Mouse (Mus musculus): ENCODE data around the gene Klc1. TPM values are rescaled to one million over a fixed set of nuclear protein-coding genes. Genes with fewer than 3 reads are reported as not detected.

Gene Klc1
- polyA plus RNA-seq, 1 experiment = 66.3 TPM

GRCm38 (mm10) chr12:111816967-111817366, 58.3 kb downstream of the Klc1 start:
- no peaks in the 10 kb centered on the region for H3K27me3 ChIP-seq (replicated peaks)
- no peak for TF ChIP-seq GATA1 (IDR thresholded peaks at IDR 0.05; ENCODE audit: borderline replicate concordance, low read length)
- TF ChIP-seq FLI1 (IDR thresholded peaks at IDR 0.05; ENCODE audit: low read length) = no peak
- no peak overlapping the region for H3K4me3 ChIP-seq (replicated peaks)
- peaks cover 80% of the 10 kb centered on the region for H3K4me1 ChIP-seq
- peaks cover 40% of the 10 kb centered on the region for H3K36me3 ChIP-seq (replicated peaks; ENCODE audit: low read length)
- H3K9me3 ChIP-seq = no peaks in the 10 kb centered on the region

GRCm38 (mm10) chr12:111817991-111818390, 59.3 kb downstream of the Klc1 start:
- Histone ChIP-seq H3K36me3 (replicated peaks; ENCODE audit: low read length) (peaks cover 50% of the 10 kb centered on the region), H3K9me3 (no peaks in the 10 kb centered on the region), H3K4me1 (peaks cover 75% of the 10 kb centered on the region), H3K4me3 (replicated peaks) (no peak overlapping the region), H3K27me3 (replicated peaks) (no peaks in the 10 kb centered on the region)
- TF ChIP-seq GATA1 (IDR thresholded peaks at IDR 0.05; ENCODE audit: borderline replicate concordance, low read length) (no peak), FLI1 (IDR thresholded peaks at IDR 0.05; ENCODE audit: low read length) (no peak)

- peaks cover 69% of the 10 kb centered on the region for H3K36me3 ChIP-seq (replicated peaks; ENCODE audit: low read length)
- H3K4me3 ChIP-seq (replicated peaks) = peak overlapping the region; percentile 2
- TF ChIP-seq GATA1 (IDR thresholded peaks at IDR 0.05; ENCODE audit: borderline replicate concordance, low read length) (no peak), FLI1 (IDR thresholded peaks at IDR 0.05; ENCODE audit: low read length) (no peak)
- peaks cover 66% of the 10 kb centered on the region for H3K4me1 ChIP-seq
- no peaks in the 10 kb centered on the region for H3K27me3 ChIP-seq (replicated peaks)
- no peaks in the 10 kb centered on the region for H3K9me3 ChIP-seq
Observed at GRCm38 (mm10) chr12:111819936-111820335, 61.3 kb downstream of the Klc1 start.

GRCm38 (mm10) chr12:111820708-111821107, 62.1 kb downstream of the Klc1 start:
- Histone ChIP-seq H3K9me3 (no peaks in the 10 kb centered on the region), H3K4me1 (peaks cover 59% of the 10 kb centered on the region), H3K27me3 (replicated peaks) (no peaks in the 10 kb centered on the region), H3K4me3 (replicated peaks) (no peak overlapping the region), H3K36me3 (replicated peaks; ENCODE audit: low read length) (peaks cover 77% of the 10 kb centered on the region)
- TF ChIP-seq FLI1 (IDR thresholded peaks at IDR 0.05; ENCODE audit: low read length) (no peak), GATA1 (IDR thresholded peaks at IDR 0.05; ENCODE audit: borderline replicate concordance, low read length) (no peak)

GRCm38 (mm10) chr12:111821931-111822330, 63.3 kb downstream of the Klc1 start:
- TF ChIP-seq GATA1 (IDR thresholded peaks at IDR 0.05; ENCODE audit: borderline replicate concordance, low read length) (no peak), FLI1 (IDR thresholded peaks at IDR 0.05; ENCODE audit: low read length) (no peak)
- no peaks in the 10 kb centered on the region for H3K27me3 ChIP-seq (replicated peaks)
- H3K4me1 ChIP-seq = peaks cover 56% of the 10 kb centered on the region
- no peak overlapping the region for H3K4me3 ChIP-seq (replicated peaks)
- peaks cover 88% of the 10 kb centered on the region for H3K36me3 ChIP-seq (replicated peaks; ENCODE audit: low read length)
- no peaks in the 10 kb centered on the region for H3K9me3 ChIP-seq

- peaks cover 100% of the 10 kb centered on the region for H3K36me3 ChIP-seq (replicated peaks; ENCODE audit: low read length)
- TF ChIP-seq FLI1 (IDR thresholded peaks at IDR 0.05; ENCODE audit: low read length) (no peak), GATA1 (IDR thresholded peaks at IDR 0.05; ENCODE audit: borderline replicate concordance, low read length) (no peak)
Observed at GRCm38 (mm10) chr12:111827556-111827955, 68.9 kb downstream of the Klc1 start.

GRCm38 (mm10) chr12:111829447-111829846, 70.8 kb downstream of the Klc1 start:
- Histone ChIP-seq H3K4me3 (replicated peaks) (no peak overlapping the region), H3K9me3 (no peaks in the 10 kb centered on the region), H3K36me3 (replicated peaks; ENCODE audit: low read length) (peaks cover 100% of the 10 kb centered on the region), H3K27me3 (replicated peaks) (no peaks in the 10 kb centered on the region), H3K4me1 (peaks cover 21% of the 10 kb centered on the region)
- TF ChIP-seq GATA1 (IDR thresholded peaks at IDR 0.05; ENCODE audit: borderline replicate concordance, low read length) (no peak), FLI1 (IDR thresholded peaks at IDR 0.05; ENCODE audit: low read length) (no peak)

More at GRCm38 (mm10) chr12:111827556-111827955, 68.9 kb downstream of the Klc1 start:
- Histone ChIP-seq H3K27me3 (replicated peaks) (no peaks in the 10 kb centered on the region), H3K4me3 (replicated peaks) (no peak overlapping the region), H3K4me1 (peaks cover 21% of the 10 kb centered on the region), H3K9me3 (no peaks in the 10 kb centered on the region)

GRCm38 (mm10) chr12:111829954-111830353, 71.3 kb downstream of the Klc1 start:
- Histone ChIP-seq H3K27me3 (replicated peaks) (no peaks in the 10 kb centered on the region), H3K4me1 (peaks cover 21% of the 10 kb centered on the region), H3K36me3 (replicated peaks; ENCODE audit: low read length) (peaks cover 100% of the 10 kb centered on the region), H3K4me3 (replicated peaks) (no peak overlapping the region), H3K9me3 (no peaks in the 10 kb centered on the region)
- TF ChIP-seq GATA1 (IDR thresholded peaks at IDR 0.05; ENCODE audit: borderline replicate concordance, low read length) = no peak
- TF ChIP-seq FLI1 (IDR thresholded peaks at IDR 0.05; ENCODE audit: low read length) = no peak

- no peak overlapping the region for H3K4me3 ChIP-seq (replicated peaks)
- peaks cover 100% of the 10 kb centered on the region for H3K36me3 ChIP-seq (replicated peaks; ENCODE audit: low read length)
- H3K27me3 ChIP-seq (replicated peaks) = no peaks in the 10 kb centered on the region
- TF ChIP-seq GATA1 (IDR thresholded peaks at IDR 0.05; ENCODE audit: borderline replicate concordance, low read length) (no peak), FLI1 (IDR thresholded peaks at IDR 0.05; ENCODE audit: low read length) (no peak)
- H3K9me3 ChIP-seq = no peaks in the 10 kb centered on the region
- H3K4me1 ChIP-seq = peaks cover 21% of the 10 kb centered on the region
Observed at GRCm38 (mm10) chr12:111830375-111830774, 71.7 kb downstream of the Klc1 start.

- TF ChIP-seq FLI1 (IDR thresholded peaks at IDR 0.05; ENCODE audit: low read length) (no peak), GATA1 (IDR thresholded peaks at IDR 0.05; ENCODE audit: borderline replicate concordance, low read length) (no peak)
- Histone ChIP-seq H3K9me3 (no peaks in the 10 kb centered on the region), H3K27me3 (replicated peaks) (no peaks in the 10 kb centered on the region), H3K4me3 (replicated peaks) (no peak overlapping the region), H3K4me1 (peaks cover 5% of the 10 kb centered on the region; the same call in 1 of the 2 replicates), H3K36me3 (replicated peaks; ENCODE audit: low read length) (peaks cover 100% of the 10 kb centered on the region)
Observed at GRCm38 (mm10) chr12:111832643-111833042, 74.0 kb downstream of the Klc1 start.

GRCm38 (mm10) chr12:111833457-111833856, 74.8 kb downstream of the Klc1 start:
- Histone ChIP-seq H3K27me3 (replicated peaks) (no peaks in the 10 kb centered on the region), H3K36me3 (replicated peaks; ENCODE audit: low read length) (peaks cover 100% of the 10 kb centered on the region), H3K4me3 (replicated peaks) (peak overlapping the region; percentile 21), H3K4me1 (peaks cover 4% of the 10 kb centered on the region; the same call in 1 of the 2 replicates), H3K9me3 (no peaks in the 10 kb centered on the region)
- TF ChIP-seq FLI1 (IDR thresholded peaks at IDR 0.05; ENCODE audit: low read length) (no peak), GATA1 (IDR thresholded peaks at IDR 0.05; ENCODE audit: borderline replicate concordance, low read length) (no peak)
